Mouse (Mus musculus): ENCODE data around the gene Chd6.

Chd6 gene

GRCm38 (mm10) chr2:161075553-161075952, 33.3 kb downstream of the Chd6 start:
- no peak for DNase-seq (ENCODE audit: low read depth, low spot score)

DNA sequence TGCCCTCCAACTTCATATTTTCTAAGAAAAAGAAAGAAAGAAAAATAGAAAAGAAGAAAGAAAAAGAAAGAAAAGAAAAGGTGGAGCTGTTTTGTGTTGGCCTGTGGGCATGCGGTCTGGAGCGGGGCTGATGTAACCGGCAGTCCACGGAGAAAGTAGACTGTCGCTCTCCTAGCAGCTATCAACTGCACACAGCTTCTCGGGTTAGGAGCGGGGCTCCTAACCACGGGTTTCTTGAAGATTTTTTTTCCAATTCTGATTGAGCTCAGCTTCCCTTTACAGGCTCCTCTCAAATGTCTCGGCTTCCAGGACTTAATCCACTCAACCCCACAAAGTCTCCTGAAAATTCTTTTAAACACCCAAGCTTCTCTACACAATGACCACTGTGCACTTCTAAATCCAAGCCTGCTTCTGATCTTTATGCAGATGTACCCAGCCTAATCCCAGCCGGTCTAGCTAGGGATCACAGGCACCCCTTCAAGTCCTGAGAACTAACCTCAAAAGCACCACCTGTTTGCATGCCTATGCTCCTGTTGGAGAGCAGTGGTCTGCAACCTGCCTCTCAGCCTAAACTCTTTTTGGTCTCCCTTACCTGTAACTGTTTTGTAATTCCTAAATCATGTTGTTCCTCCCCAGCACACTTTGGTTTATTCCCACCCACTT, 42.6 kb downstream of the Chd6 start:
- DNase-seq (ENCODE audit: low read depth, low spot score): peak; percentile 54

DNA sequence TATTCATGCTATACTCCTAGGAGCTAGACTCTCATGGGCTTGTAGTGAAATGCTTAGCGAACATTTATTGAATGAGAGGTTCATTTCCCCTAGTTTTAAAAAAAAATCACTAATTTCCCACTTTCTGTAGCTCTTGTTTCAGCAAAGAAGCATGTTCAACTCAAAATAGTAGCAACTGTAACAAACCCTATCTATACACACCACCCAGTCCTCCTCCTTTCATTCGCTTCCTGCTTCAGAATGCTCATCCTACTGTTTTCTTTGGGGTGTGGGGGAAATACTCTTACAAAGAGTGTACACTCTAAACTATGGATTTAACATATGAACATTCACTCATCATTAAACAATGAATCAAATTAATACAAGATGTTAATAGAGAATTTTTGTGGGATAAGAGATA, 43.3 kb downstream of the Chd6 start:
- no peak for DNase-seq (ENCODE audit: low read depth, low spot score)

- DNase-seq (ENCODE audit: low read depth, low spot score): no peak
These were observed 44.0 kb downstream of the Chd6 start for GRCm38 (mm10) chr2:161064836-161065235.

DNA sequence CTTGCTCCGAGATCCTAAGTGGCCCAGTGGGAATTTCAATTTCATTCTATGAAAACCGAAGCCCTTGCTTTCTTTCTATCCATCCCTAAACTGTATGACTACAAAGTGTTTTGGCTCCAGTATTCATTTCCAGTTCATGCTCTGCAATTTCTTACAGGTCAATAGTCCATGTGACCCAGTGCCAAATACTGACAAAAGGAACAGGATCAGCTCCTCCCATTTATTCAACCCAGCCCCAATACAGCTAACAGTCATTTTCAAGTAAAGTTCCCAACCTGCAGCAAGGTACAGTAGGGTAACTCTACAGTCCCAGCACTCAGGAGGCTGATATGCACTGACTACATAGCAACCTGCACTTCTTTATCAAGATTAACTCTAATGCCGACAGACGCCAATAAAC, 50.0 kb downstream of the Chd6 start:
- DNase-seq (ENCODE audit: low read depth, low spot score): no peak

GRCm38 (mm10) chr2:161053765-161054164, 55.1 kb downstream of the Chd6 start:
- DNase-seq (ENCODE audit: low read depth, low spot score): no peak

GRCm38 (mm10) chr2:161052175-161052574, 56.7 kb downstream of the Chd6 start:
- no peak for DNase-seq (ENCODE audit: low read depth, low spot score)

DNA sequence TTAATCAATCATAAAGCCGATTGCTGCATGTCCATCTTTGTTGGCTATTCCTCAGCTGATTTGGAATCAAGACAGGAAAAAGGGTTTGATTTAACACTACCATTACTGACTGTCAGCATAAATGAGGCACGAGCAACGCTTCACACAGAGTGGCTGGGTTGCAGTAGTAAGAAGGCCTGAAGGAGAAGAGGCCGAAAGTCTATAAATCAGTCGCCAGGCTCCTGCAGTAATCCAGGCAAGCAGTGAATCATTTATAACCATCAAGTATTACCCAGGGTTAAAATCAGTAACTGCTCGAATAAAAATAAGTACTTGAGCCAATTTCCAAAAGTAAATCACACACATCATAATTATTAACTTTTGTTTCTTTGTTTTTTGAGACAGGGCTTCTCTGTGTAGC, 59.4 kb downstream of the Chd6 start:
- no peak for DNase-seq (ENCODE audit: low read depth, low spot score)

DNA sequence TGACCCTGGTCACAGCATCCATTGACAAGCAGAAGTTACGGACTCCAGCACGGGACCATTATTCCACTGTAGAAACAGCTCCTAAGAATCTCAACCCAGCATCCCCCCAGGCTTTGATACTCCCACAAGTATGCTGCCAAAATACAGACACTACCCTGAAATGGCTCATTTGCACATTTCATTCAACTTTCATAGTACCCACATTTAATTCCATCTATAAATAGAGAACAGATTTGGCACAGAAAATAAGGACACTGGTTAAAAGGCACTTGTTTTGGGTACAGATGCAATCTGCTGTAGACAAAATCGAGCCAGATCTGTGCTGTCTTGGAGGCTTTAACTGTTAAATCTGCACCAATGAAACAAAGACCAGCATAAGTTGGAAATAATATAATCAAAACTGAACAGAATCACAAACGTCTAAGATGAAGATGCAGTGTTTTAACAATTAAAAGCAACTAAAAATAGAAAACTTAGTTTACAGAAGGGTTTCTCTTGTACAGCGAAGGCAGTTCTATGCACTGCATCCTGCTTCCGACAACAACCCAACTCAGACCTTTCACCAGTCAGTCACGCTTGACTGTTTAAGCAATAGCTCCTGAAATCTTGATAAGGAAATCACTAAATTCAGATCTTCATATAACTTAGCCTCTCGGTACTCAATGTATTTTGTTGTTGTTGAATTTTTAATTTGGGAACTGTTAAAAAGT, 64.2 kb downstream of the Chd6 start:
- no peak for DNase-seq (ENCODE audit: low read depth, low spot score)

DNA sequence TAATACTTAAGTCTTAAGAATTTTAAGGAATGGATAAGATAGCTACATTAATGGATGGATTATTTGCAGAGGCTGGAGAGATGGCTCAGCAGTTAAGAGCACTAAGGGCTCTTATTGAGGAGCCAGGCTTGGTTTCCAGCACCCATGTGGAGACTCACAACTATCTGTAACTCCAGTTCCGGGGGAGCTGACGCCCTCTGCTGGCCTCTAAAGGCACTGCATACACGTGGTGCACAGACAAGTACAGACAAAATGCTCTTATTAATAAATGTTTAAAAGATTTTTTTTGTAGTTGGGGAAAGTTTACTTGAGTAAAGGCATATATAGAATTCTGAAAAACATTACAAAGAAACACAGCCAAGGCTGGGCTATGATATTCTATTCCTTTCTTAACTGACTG, 66.0 kb downstream of the Chd6 start:
- DNase-seq (ENCODE audit: low read depth, low spot score): peak; percentile 61

DNA sequence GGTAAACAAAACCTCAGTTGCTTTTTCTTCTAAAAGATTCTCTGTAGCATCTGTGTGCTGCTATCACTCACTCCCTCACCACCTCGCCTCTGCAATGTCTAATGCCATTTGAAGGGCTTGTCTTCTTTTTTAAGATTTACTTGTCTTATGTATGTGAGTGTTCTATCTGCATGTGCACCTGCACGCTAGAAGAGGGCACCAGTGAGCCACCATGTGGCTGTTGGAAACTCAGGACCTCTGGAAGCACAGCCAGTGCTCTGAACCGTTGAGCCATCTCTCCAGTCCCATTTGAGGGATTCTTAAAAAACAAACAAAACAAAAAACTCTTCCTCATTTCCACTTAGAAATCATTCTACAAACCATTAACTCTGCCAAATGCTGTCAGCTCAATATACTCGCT, 68.1 kb downstream of the Chd6 start:
- peak; percentile 8 for DNase-seq (ENCODE audit: low read depth, low spot score)

GRCm38 (mm10) chr2:161037766-161038165, 71.1 kb downstream of the Chd6 start:
- no peak for DNase-seq (ENCODE audit: low read depth, low spot score)

- DNase-seq (ENCODE audit: low read depth, low spot score): no peak
These were observed 75.7 kb downstream of the Chd6 start for GRCm38 (mm10) chr2:161033141-161033540.

DNA sequence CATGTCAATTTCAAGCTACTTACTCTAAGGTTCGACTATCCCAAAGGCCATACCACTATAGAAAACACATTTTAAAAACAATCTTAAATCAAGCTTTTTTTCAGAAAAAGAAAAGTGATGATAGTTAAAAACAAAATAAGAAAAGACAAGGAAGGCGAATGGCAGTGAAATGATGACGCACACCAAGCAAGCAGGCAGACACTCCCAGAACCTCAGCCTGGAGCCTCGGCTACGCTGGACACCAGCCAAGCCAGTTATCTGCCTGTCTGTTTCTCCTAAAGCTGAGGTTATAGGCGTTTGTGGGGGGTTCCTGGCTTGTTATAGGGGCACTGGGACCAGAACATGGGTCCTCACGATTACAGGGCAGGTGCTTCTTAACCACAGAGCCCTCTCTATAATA, 76.5 kb downstream of the Chd6 start:
- no peak for DNase-seq (ENCODE audit: low read depth, low spot score)

- no peak for DNase-seq (ENCODE audit: low read depth, low spot score)
These were observed 84.3 kb downstream of the Chd6 start for GRCm38 (mm10) chr2:161024606-161025005.

DNA sequence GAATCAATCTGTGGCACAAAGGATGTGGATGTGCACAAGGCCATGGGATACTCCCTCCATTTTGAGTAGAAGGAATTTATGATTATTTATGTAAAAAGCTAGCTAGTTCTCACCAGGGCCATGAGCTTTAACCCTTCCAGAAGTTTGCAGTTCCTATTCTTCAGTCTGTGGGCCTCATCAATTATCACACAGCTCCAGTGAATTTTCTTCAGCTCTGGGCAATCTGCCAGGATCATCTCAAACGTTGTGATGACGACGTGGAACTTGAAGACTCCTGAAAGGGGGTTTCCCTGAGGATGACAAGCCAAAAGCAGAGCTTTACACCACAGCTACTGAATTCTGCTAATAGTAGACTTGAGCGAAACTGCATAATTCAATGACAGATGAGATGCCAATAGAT, 91.0 kb downstream of the Chd6 start:
- no peak for DNase-seq (ENCODE audit: low read depth, low spot score)

DNA sequence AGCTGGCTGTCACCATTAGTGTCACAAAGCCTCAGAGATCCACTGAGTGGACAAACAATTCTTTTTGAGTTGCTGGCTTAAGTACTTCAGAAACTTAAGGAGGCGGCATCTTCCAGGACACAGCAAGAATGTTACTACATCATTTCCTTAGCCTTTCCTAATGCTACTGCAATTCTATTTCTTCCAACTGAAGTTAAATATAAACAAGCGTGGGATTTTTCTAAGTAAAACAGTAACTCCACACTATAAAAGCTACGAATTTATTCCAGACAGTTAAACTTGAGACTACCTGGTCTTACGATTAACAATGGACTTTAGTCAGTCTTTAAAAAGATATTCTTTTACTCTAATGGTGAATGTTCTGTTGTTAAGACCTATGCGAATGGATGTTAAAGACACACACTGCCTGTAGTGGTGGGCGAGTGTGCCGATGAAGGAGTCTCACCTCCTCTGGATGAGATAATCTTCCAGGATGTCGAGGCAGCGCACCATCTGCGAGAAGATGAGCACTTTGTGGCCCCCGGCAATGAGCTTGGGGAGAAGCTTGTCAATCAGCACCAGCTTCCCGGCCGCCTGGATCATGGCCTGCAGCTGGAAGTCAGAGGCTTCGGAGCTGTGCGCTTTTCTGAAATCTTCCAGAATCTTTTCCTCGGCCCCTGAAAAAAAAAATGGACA, 96.2 kb downstream of the Chd6 start:
- DNase-seq (ENCODE audit: low read depth, low spot score): no peak

GRCm38 (mm10) chr2:161004338-161004737, 104.5 kb downstream of the Chd6 start:
- no peak for DNase-seq (ENCODE audit: low read depth, low spot score)

DNA sequence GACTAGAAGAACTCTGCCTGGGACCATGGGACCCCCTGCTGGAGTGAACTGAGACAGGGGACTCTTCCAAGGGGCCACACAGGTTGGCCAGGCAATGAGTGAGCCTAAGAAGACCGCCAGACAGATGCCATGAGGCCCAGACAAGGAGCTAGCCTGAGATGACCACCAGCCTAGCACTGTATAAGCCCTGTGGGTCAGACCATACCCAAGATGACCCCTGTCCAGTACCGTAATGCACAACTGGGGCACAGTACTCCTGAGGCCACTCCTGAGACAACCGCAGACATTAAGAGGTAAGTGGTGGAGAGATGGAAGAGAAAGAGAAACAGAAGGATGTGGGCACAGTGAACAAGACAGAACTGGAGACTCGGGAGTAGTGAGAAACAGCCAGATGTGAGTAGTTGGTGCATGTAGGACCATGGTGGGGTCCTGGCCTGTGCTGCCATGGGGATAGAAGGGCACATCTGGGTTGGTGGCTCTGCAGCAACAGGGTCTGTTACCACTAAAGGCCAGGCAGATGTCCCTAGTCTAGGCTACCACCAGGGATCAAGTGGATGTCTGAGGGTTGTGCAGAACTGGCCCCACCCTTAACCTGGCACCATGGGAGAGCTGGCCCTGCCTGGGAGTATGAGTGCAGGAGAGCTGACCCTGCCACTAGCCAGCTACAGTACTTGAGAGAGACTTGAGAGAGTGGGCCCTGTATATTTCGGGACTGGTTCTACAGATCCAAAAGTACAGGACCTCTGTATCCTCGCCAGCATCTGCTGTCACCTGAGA, 111.7 kb downstream of the Chd6 start:
- no peak for DNase-seq (ENCODE audit: low read depth, low spot score)

GRCm38 (mm10) chr2:160994181-160994580, 114.7 kb downstream of the Chd6 start:
- DNase-seq (ENCODE audit: low read depth, low spot score): no peak

DNA sequence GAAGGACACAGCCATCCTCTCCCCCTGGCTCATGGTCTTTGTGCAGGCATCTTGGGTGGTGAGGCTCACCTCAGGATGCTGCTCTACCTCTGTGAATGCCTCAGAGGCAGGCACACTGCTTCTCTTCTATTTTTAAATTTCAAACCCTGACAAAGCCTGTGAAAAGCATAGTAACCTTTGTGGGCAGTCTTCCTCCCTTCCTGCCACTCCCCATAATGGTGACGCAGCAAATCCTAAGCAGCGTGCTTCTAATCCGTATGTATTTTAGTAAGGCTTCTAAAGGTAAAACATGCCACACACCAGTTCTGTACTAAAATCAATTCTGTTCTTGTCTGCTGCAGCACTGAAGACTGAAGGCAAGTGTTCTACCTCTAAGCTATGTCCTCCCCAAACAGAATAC, 116.4 kb downstream of the Chd6 start:
- no peak for DNase-seq (ENCODE audit: low read depth, low spot score)

Measured in R1 (cell line).